Mouse (Mus musculus) testis, adult 2 months (tissue): ENCODE results near the gene Pqlc2.

Source experiments
- CTCF ChIP-seq: fragments of 200-500 bp; IDR thresholded peaks from 2 replicates; pipeline ENCODE4 v1.5.1; 2012; ENCODE audit warnings: low read depth, mild to moderate bottlenecking, inconsistent platforms, low read length, moderate library complexity; ENCODE audit not compliant: control insufficient read depth, insufficient read depth, insufficient replicate concordance
- POLR2A ChIP-seq: fragments of 200-500 bp; IDR thresholded peaks from 2 replicates; pipeline ENCODE4 v1.6.1; 2012; ENCODE audit warnings: low read depth, mild to moderate bottlenecking, inconsistent platforms, low read length, moderate library complexity; ENCODE audit not compliant: control insufficient read depth

GRCm38 (mm10) chr4:139281791-139282345 is 28.6 kb downstream of the Pqlc2 start:
- TF ChIP-seq CTCF (no peak), POLR2A (no peak)
